Mouse (Mus musculus) neural tube, embryonic 14.5 days (tissue): ENCODE measurements around the gene Dph1. TPM values are rescaled to one million over a fixed set of nuclear protein-coding genes. Genes with fewer than 3 reads are reported as not detected.
A peak's percentile ranks its signal among the peaks of the same experiment; 100 is the strongest.
"Not testable (repeated sequence)": the region's sequence is repeated elsewhere in the genome, so short reads cannot be mapped to it uniquely, and the experiment has no call there.

Experiments
- ATAC-seq: fragments of 200-750 bp; cut with Nextera tagmentation; 2 replicates; pipeline ENCODE4 v1.8.0; 2017; ENCODE audit warnings: low read depth, mild to moderate bottlenecking, moderate TSS enrichment, moderate library complexity
- H3K27ac ChIP-seq: fragments of 300-500 bp; sonication (generic); 2 replicates; pipeline ENCODE4 v1.5.1; 2014; ENCODE audit warnings: low read depth, mild to moderate bottlenecking, control low read depth, low read length, moderate library complexity, mixed read lengths
- H3K27me3 ChIP-seq: fragments of 300-500 bp; sonication (generic); 2 replicates; pipeline ENCODE4 v1.6.1; 2014; ENCODE audit warnings: low read length; ENCODE audit not compliant: control insufficient read depth, insufficient read depth
- H3K36me3 ChIP-seq: fragments of 300-500 bp; sonication (generic); 2 replicates; pipeline ENCODE4 v1.6.1; 2014; ENCODE audit warnings: low read length, mixed read lengths; ENCODE audit not compliant: control insufficient read depth, insufficient read depth
- H3K4me1 ChIP-seq: fragments of 300-500 bp; sonication (generic); 2 replicates; pipeline ENCODE4 v1.6.1; 2014; ENCODE audit warnings: low read length; ENCODE audit not compliant: control insufficient read depth, insufficient read depth
- H3K4me2 ChIP-seq: fragments of 300-500 bp; sonication (generic); 2 replicates; pipeline ENCODE4 v1.6.1; 2014; ENCODE audit warnings: mild to moderate bottlenecking, low read depth, low read length, control low read depth
- H3K4me3 ChIP-seq: fragments of 300-500 bp; sonication (generic); 2 replicates; pipeline ENCODE4 v1.5.1; 2014; ENCODE audit warnings: low read depth, low read length, control low read depth, mixed read lengths
- H3K9ac ChIP-seq: fragments of 300-500 bp; sonication (generic); replicated peaks from 2 replicates; pipeline ENCODE4 v1.6.1; 2014; ENCODE audit warnings: low read depth, mild to moderate bottlenecking, control low read depth, low read length, mixed read lengths
- H3K9me3 ChIP-seq: fragments of 300-500 bp; sonication (generic); 2 replicates; pipeline ENCODE4 v1.6.1; 2016; ENCODE audit warnings: low read length; ENCODE audit not compliant: control insufficient read depth
- WGBS: fragments of 180-500 bp; shearing (Covaris S2); extraction: QIAGEN DNeasy Blood & Tissue Kit; methylation state at CpG from one replicate; pipeline ENCODE4 v1.1.7; 2014; 5-methylcytosine and 5-hydroxymethylcytosine counted together
- polyA plus RNA-seq: library from polyadenylated mRNA; unstranded; fragments of >200 nt; fragmentation: Nextera tagmentation; extraction: Ambion mirVana; gene quantifications from 2 replicates; pipeline ENCODE4 v1.2.1, GENCODE M21; 2014

Gene Dph1
- polyA plus RNA-seq, 1 experiment from 2014 or later = 11.4 TPM

DNA sequence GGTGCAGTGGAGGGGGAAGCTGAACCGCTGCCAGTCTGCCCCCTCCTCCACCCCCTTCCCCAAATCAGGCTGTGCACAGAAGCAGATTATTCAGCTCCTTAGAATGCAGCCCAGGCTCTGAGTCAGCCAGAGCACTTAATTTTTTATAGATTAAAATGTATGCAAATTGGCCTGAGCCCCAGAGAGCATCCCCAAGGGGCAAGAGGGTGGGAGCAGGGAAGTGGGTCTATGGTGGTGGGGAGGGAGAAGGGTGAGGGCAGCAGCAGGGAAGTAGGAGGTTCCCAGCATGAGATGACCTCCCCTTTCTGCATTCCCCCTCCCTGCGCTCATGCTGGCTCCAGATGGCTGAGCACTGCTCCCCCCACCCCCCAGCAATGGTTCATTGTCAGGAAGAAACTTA, 6.1 kb downstream of the Dph1 start:
- H3K9ac ChIP-seq = no peak overlapping the region
- ATAC-seq = no peak
- no peaks in the 10 kb centered on the region for H3K27me3 ChIP-seq
- no peak overlapping the region for H3K4me2 ChIP-seq
- H3K36me3 ChIP-seq = 0 out of 2 replicates have a peak, but pooled peaks cover 3% of the 10 kb centered on the region
- no peak overlapping the region for H3K4me3 ChIP-seq
- no peaks in the 10 kb centered on the region for H3K9me3 ChIP-seq
- peaks cover 17% of the 10 kb centered on the region for H3K4me1 ChIP-seq
- 38% methylated on average over 2 of the region's 2 CpGs for WGBS
- no peak overlapping the region for H3K27ac ChIP-seq

DNA sequence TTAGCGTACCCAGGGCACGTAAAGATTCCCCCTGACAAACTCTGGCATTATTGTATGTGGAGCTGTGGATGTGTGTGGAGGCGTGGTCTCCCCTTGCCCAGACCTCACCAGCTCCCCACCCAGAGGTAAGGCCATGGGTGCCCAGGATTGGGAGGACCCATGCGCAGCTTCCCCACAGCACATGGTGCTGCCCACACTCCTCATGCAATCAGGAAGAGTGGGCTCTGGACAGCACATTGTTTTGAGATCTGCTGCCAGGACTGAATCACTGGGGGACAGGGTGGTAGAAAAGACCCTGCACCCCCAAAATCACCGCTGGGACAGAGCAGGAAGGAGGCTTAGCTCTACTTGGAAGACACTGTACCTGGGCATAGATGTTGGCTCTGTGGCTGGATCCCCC, 6.5 kb downstream of the Dph1 start:
- H3K27ac ChIP-seq = no peak overlapping the region
- peaks cover 15% of the 10 kb centered on the region for H3K4me1 ChIP-seq
- ATAC-seq = no peak

DNA sequence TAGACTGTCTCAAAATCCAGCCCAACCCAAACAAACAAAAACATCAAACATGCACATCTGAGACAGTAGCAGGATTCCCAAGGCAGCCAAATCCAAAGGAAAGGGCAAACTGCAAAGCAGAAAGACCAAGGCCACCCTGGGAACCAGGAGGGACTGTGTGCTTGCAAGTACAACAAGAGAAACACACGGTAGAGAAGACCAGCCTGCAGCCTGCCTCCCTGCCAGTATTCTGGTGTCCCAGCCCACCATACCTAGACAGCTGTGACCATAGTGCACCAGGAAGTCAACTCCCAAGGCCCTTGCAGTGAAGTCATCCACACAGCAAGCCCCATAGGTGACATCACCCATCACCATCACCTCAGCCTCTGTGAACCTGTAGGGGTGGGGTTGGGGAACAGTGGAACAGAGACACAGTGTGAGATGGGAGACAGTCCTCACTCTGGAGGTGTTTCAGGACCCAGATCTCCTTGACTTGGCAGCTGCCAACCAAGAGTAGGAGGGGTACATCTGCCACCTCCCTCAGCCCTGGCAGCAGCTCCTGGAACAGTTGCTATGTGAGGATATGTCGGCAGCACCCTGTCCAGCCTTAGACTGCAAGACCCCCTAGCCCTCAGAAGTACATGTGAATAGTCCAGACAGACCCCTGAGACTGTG, 7.0 kb downstream of the Dph1 start:
- Histone ChIP-seq H3K9ac (no peak overlapping the region), H3K36me3 (0 out of 2 replicates have a peak, but pooled peaks cover 3% of the 10 kb centered on the region), H3K27me3 (no peaks in the 10 kb centered on the region), H3K4me3 (no peak overlapping the region), H3K9me3 (no peaks in the 10 kb centered on the region), H3K4me1 (peaks cover 12% of the 10 kb centered on the region), H3K27ac (no peak overlapping the region), H3K4me2 (no peak overlapping the region)
- ATAC-seq = no peak
- WGBS = 88% methylated on average over 2 of the region's 2 CpGs

More for the DNA sequence above, 6.5 kb downstream of the Dph1 start:
- H3K36me3 ChIP-seq = 0 out of 2 replicates have a peak, but pooled peaks cover 3% of the 10 kb centered on the region
- H3K4me3 ChIP-seq = no peak overlapping the region
- no peaks in the 10 kb centered on the region for H3K9me3 ChIP-seq
- H3K9ac ChIP-seq = no peak overlapping the region
- H3K4me2 ChIP-seq = no peak overlapping the region
- WGBS = 90% methylated on average over 5 of the region's 5 CpGs
- no peaks in the 10 kb centered on the region for H3K27me3 ChIP-seq

DNA sequence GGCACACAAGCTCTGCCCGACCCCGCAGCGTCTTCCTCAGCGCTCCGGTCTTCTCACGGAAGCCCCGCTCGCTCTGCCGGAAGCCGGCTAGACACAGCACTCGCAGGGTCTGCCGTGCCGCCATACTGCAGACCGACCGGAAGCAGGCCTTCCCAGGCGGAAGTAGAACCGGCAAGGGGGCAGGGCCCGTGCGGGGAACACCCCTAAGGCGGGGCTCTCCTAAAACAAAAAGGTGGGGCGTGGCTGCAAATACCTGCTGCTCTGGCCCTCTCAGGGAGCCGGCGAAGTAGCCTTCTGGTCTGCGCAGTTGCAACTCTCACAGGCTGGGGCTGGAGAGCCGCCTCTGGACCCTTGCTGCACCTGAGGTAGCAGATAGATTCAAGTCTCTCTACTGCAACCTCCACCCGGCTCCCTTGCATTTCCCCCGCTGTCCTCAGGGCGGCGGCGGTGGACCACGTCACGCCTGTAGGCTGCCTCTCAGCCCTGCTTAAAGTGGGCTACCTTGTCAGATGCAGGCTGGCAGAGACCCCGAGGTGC, 12.3 kb downstream of the Dph1 start, which contains the start of gene Ovca2:
Ovca2 (minus strand) TSS at position 164 of the 537 bp plus-strand sequence.
- ATAC-seq = peak; percentile 95
- H3K4me2 ChIP-seq = peak within 1 kb of the TSS; percentile 97
- H3K4me1 ChIP-seq = peaks cover 18% of the 10 kb centered on the region; the same call in 1 of the 2 replicates
- H3K4me3 ChIP-seq = peak within 1 kb of the TSS; percentile 75
- H3K27ac ChIP-seq = peak within 1 kb of the TSS; percentile 83
- H3K9ac ChIP-seq = peak within 1 kb of the TSS; percentile 65
- WGBS = under 1% methylated on average over 33 of the region's 33 CpGs
- no peaks in the 10 kb centered on the region for H3K9me3 ChIP-seq
- H3K36me3 ChIP-seq = 0 out of 2 replicates have a peak, but pooled peaks cover 3% of the 10 kb centered on the region
- no peaks in the 10 kb centered on the region for H3K27me3 ChIP-seq

DNA sequence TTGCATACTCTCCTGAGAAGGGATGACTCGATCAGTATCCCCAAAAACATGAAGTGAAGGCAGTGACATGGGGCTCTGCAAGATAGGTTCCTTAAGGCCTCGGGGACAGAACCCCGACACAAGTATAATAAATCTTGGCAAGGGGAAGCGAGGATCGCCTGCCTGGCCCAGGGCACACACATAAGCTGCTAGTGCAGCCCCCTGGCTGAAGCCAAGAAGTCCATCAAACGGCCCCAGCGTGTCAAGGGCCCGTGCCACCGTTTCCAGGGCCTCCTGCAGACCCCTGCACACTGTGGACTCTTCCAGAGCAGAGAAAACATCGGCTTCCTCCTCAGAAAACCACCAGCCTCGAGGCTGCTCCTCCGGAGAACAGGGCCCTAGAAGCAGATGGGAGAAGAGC, 13.0 kb downstream of the Dph1 start:
- ATAC-seq = no peak
- Histone ChIP-seq H3K9ac (peak overlapping the region; percentile 65), H3K36me3 (0 out of 2 replicates have a peak, but pooled peaks cover 3% of the 10 kb centered on the region), H3K4me1 (peaks cover 18% of the 10 kb centered on the region; the same call in 1 of the 2 replicates), H3K9me3 (no peaks in the 10 kb centered on the region), H3K4me2 (peak overlapping the region; percentile 97), H3K27ac (peak overlapping the region; percentile 83; the same call in 1 of the 2 replicates), H3K27me3 (peaks cover under 1% of the 10 kb centered on the region; the same call in 1 of the 2 replicates), H3K4me3 (peak overlapping the region; percentile 75)
- 49% methylated on average over 12 of the region's 12 CpGs for WGBS

DNA sequence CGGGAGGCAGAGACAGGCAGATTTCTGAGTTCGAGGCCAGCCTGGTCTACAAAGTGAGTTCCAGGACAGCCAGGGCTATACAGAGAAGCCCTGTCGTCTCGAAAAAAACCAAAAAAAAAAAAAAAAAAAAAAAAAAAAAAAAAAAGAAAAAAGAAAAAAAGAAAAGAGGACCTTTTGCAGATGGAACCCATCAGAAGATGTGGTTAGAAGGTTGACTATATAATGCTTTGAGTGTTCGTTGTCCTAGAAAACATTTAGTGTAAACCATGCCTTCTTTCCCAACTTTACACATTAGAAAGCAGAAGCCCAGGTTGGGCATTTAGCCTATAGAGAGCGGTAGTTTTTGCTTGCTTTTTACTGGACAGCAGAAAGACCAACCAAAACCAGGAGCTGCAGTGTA, 16.5 kb downstream of the Dph1 start:
- H3K36me3 ChIP-seq, H3K4me2 ChIP-seq, H3K9me3 ChIP-seq, H3K4me3 ChIP-seq, H3K27ac ChIP-seq, ATAC-seq, H3K27me3 ChIP-seq, H3K9ac ChIP-seq: not testable (repeated sequence)
- peaks cover 29% of the 10 kb centered on the region; the same call in 1 of the 2 replicates for H3K4me1 ChIP-seq
- WGBS = 76% methylated on average over 6 of the region's 6 CpGs

DNA sequence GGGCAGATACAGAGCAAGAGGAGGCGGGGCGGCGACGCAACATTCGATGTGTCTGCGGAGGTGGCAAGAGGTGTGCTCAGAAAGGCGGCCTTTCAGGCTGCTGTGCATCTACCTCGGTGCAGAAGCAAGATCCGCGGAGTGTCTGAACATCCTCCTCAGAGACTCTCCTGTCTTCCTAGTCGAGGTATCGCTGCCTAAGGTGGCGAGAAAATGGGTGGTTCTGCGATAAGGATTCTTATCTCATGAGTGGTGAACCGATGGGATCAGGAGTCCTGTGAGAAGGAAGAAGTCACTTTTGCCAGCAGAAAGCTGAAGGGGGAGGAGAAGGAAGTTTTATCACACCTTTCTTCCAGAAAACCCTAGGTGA, 17.3 kb downstream of the Dph1 start:
- H3K36me3 ChIP-seq = no peaks in the 10 kb centered on the region
- peak overlapping the region; percentile 86 for H3K4me2 ChIP-seq
- H3K9ac ChIP-seq = peak overlapping the region; percentile 17
- peak overlapping the region; percentile 87 for H3K27ac ChIP-seq
- H3K4me1 ChIP-seq = peaks cover 32% of the 10 kb centered on the region; the same call in 1 of the 2 replicates
- peak overlapping the region; percentile 68 for H3K4me3 ChIP-seq
- no peaks in the 10 kb centered on the region for H3K9me3 ChIP-seq
- peaks cover 6% of the 10 kb centered on the region for H3K27me3 ChIP-seq
- ATAC-seq = no peak
- 2% methylated on average over 15 of the region's 15 CpGs for WGBS

DNA sequence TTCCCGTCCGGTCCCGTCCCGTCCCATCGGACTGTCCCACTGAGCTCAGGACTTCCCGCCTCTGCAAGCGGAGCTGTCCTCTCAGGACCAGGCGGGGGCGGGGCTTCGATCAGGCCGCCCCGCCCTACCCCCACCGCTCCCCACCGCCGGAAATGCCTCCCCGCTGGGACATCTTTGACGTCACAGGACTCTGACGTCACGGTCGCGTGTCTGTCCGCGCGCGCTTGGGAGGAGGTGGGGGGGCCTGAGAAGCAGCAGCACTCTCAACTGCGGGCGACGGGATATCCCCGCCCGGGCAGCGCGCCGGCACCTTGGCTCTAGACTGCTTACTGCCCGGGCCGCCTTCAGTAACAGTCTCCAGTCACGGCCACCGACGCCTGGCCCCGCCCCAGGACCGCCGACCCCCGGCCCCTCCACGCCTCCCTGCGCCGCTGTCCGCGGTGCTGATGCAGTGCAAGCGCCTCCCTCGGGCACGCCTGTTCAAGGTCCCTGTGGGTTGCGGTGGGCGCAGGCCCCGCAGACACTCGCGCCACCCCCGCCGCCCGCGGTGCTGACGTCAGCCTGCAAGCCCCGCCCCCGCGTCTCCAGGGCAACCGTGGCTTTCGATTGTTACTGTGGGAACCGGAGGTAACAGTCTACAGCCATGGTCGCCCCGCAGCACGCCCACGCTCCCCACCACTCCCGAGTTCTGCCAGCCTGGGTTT, 17.8 kb downstream of the Dph1 start:
- Histone ChIP-seq H3K9ac (peak overlapping the region; percentile 64), H3K27me3 (peaks cover 11% of the 10 kb centered on the region), H3K27ac (peak overlapping the region; percentile 87), H3K4me1 (peaks cover 37% of the 10 kb centered on the region), H3K4me2 (peak overlapping the region; percentile 86), H3K4me3 (peak overlapping the region; percentile 68), H3K36me3 (no peaks in the 10 kb centered on the region), H3K9me3 (no peaks in the 10 kb centered on the region)
- WGBS = under 1% methylated on average over 62 of the region's 71 CpGs
- ATAC-seq = peak; percentile 52
